Mouse (Mus musculus): ENCODE data around the gene Hoxc10. TPM values are rescaled to one million over a fixed set of nuclear protein-coding genes. Genes with fewer than 3 reads are reported as not detected.

Hoxc10 gene
- total and polyA plus RNA-seq, 3 experiments: 0.31 to 0.43 TPM; not detected in 1

DNA sequence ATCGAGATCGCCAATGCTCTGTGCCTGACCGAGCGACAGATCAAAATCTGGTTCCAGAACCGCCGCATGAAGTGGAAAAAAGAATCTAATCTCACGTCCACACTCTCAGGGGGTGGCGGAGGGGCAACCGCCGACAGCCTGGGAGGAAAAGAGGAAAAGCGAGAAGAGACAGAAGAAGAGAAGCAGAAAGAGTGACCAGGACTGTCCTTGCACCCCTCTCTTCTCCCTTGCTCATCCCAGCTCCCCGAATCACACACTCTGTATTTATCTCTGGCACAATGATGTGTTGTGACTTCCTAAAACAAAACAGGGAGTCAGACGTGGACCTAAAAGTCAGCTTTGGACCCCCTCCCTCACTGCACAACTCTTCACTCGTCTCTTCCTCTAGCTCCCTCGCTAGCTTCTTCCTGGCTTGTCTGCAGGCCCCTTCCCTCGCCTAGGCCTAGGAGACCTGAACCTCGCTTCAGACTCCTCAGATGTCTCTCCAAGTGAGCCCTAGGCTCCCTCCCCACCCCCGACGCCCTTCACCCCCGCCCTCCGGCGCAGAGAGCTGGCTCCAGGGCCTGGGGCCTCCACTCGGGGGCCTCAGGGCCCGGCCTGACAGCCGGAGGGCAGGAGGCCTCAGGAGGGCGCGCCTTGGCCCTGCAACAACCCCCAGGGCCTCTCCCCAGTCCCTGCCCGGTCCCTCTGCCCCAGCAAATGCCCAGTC is 44.4 kb downstream of the Hoxc10 start:
- peak; percentile 70 for DNase-seq

- peak; percentile 83 for DNase-seq
Observed at GRCm38 (mm10) chr15:103011928-103012486, 45.4 kb downstream of the Hoxc10 start.

DNA sequence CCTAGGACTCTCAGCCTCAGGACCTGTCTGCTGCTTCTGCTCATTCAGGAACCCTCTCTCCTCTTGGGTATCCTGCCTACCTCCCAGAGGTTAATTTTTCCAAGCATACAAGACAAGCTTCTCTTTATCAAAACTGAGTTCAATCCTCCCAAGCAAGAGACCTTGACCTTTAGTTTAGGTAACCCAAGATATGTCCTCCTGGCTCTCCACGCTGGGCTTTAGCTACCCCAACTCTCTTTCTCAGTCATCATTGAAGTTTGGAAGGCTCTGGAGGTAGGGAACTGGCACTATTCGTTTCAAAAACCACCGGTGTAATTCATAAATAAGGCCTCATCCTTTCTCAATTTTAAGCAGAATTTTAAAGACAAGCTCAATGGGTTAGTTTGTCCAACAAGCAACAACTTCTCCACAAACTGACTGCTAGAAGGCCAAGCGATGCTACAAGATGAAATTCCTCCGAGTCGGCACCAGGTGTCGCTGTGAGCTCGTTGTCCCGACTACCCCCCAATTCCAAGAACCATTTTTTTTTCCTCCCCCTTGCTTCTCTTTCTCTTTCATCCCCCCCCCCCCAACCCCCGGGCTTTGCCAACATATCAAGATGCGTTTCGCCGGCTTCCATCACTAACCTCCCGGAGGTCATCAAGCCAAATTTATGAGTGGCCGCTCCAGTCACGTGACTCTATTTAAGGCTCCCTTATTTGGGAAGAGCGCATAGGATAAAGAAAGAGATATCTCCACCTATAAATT is 46.8 kb downstream of the Hoxc10 start:
- DNase-seq: peak; percentile 73

DNA sequence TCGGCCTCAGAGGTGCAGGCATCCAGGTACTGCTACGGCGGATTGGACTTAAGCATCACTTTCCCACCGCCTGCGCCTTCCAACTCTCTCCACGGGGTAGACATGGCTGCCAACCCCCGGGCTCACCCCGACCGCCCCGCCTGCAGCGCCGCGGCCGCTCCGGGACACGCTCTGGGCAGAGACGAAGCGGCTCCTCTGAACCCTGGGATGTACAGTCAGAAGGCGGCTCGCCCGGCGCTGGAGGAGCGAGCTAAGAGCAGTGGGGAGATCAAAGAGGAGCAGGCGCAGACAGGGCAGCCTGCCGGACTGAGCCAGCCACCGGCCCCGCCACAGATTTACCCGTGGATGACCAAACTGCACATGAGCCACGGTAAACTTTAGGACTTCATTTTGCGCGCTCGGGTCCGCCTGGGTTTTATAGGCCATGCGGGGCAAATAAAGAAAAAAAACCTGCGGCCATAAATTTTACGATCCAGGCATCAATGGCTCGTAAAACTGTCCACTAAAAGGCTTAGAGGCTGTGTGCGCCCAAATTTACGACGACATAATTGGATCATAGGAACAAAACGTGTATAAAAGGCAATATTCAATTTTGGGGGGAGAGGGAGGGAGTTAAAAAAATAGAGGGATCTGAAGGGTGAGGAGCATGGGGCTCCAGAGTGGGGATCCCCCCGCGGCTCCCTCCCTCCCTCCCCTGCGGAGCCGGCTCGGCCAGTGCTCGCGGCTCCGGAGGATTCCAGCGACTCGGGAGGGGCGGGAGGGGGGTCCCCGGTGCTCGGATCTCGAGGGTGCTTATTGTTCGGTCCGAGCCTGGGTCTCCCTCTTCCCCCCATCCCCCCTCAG is 47.8 kb downstream of the Hoxc10 start:
- DNase-seq: peak; percentile 84

GRCm38 (mm10) chr15:103015009-103015399 is 48.4 kb downstream of the Hoxc10 start:
- peak; percentile 72 for DNase-seq

GRCm38 (mm10) chr15:103015406-103016166 is 49.0 kb downstream of the Hoxc10 start:
- DNase-seq: peak; percentile 55

DNA sequence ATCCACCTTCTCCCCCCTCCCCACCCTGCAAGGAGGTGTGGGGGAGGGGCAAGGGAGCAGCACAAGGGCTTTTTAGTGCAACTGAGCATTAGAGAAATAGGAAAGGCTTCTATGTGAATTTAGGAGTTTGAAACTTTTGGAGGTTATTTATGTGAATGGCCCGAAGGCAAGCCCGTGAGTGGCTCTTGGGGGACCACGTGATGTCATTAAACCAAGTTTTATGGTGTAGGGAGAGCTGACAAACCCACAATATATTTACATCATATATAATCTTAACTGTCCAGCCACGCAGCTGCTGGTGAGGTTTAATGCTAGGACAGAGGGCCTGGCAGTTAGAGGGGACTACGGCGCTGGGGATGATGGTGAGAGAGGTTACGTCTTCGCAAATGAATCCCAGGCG is 52.0 kb downstream of the Hoxc10 start, which contains the start of gene Hoxc4:
Gene Hoxc4 (plus strand): TSS at position 299 of the 400 bp plus-strand sequence.
- no peak for DNase-seq

GRCm38 (mm10) chr15:103020899-103021418 is 54.4 kb downstream of the Hoxc10 start:
- DNase-seq: no peak

Small RNA genes within 50 kb of the gene (microRNA-seq; reads per million reads assigned to microRNA genes)
- gene Mir196a-2 (191 to 242 reads per million in 2 experiments), gene Mir615 (2,152 to 3,226 reads per million in 2 experiments)

Other genes starting within 250 kb of the Hoxc10 start
- gene Calcoco1, start 244.6 kb upstream of the Hoxc10 start, total RNA-seq (2021): 100 to 1,000 TPM in 1 of 2 experiments, 10 to 100 TPM in 1; 93.4 to 136 TPM
- gene Calcoco1, start 244.6 kb upstream of the Hoxc10 start, polyA plus RNA-seq (2012; rRNA removed): 75.4 and 89.3 TPM in 2 replicates
- not detected for gene Hoxc13, start 45.7 kb upstream of the Hoxc10 start, total RNA-seq (2021)
- not detected in 2 replicates for gene Hoxc13, start 45.7 kb upstream of the Hoxc10 start, polyA plus RNA-seq (2012; rRNA removed)
- gene Hoxc12, start 30.0 kb upstream of the Hoxc10 start, total RNA-seq (2021): not detected
- not detected in 2 replicates for gene Hoxc12, start 30.0 kb upstream of the Hoxc10 start, polyA plus RNA-seq (2012; rRNA removed)
- not detected for gene Hoxc11, start 12.4 kb upstream of the Hoxc10 start, total RNA-seq (2021)
- not detected in 2 replicates for gene Hoxc11, start 12.4 kb upstream of the Hoxc10 start, polyA plus RNA-seq (2012; rRNA removed)
- 10 to 100 TPM in 1 of 2 experiments, 1 to 10 TPM in 1; 6.7 to 10.3 TPM for gene Hoxc5, start 647 bp downstream of the Hoxc10 start, total RNA-seq (2021)
- gene Hoxc5, start 647 bp downstream of the Hoxc10 start, polyA plus RNA-seq (2012; rRNA removed): 7.0 and 7.5 TPM in 2 replicates
- 1 to 10 TPM in 1 of 2 experiments, under 1 TPM in 1; 0.49 to 1.8 TPM for gene Hoxc9, start 9.6 kb downstream of the Hoxc10 start, total RNA-seq (2021)
- gene Hoxc9, start 9.6 kb downstream of the Hoxc10 start, polyA plus RNA-seq (2012; rRNA removed): 3.7 and 6.7 TPM in 2 replicates
- 10 to 100 TPM; 30.6 to 40.1 TPM for gene Hoxc8, start 23.8 kb downstream of the Hoxc10 start, total RNA-seq (2021)
- 13.4 and 17.9 TPM in 2 replicates for gene Hoxc8, start 23.8 kb downstream of the Hoxc10 start, polyA plus RNA-seq (2012; rRNA removed)
- gene Hoxc6, start 31.5 kb downstream of the Hoxc10 start, total RNA-seq (2021): 10 to 100 TPM; 52.2 to 60.3 TPM
- 41.6 and 58.1 TPM in 2 replicates for gene Hoxc6, start 31.5 kb downstream of the Hoxc10 start, polyA plus RNA-seq (2012; rRNA removed)
- gene Hoxc4, start 52.1 kb downstream of the Hoxc10 start, total RNA-seq (2021): 10 to 100 TPM in 1 of 2 experiments, 1 to 10 TPM in 1; 5.1 to 12.4 TPM
- gene Hoxc4, start 52.1 kb downstream of the Hoxc10 start, polyA plus RNA-seq (2012; rRNA removed): 8.8 and 9.6 TPM in 2 replicates
- 10 to 100 TPM; 11.0 to 16.7 TPM for gene Smug1, start 200.3 kb downstream of the Hoxc10 start, total RNA-seq (2021)
- gene Smug1, start 200.3 kb downstream of the Hoxc10 start, polyA plus RNA-seq (2012; rRNA removed): 16.6 and 17.1 TPM in 2 replicates